8 mouse cellular contexts compared by ENCODE assay signal in genomic region chr10:20915623-20916045, GRCm38 (mm10). TPM values are rescaled to one million over a fixed set of nuclear protein-coding genes. Genes with fewer than 3 reads are reported as not detected.
DNase-seq lines count a peak whose midpoint lies in the region; TF ChIP-seq lines count a peak whose summit lies in the region.
"Had no signal": no experiment of that assay in that cellular context is flagged by ENCODE, and none has a peak within 500 bp of the region (broad histone marks: within the 10 kb centered on the region; RNA-seq: fewer than 3 reads in every experiment).

No protein-coding gene starts in this region.

- WGBS in lung, adult 2 months, result 37% methylated on average over 7 of the region's 7 CpGs

- DNase-seq in left cerebral cortex, postnatal 4 days, result peak; percentile 69
- DNase-seq in left cerebral cortex, postnatal 36 days (ENCODE audit: low spot score in 2 of 2), result no peak
- DNase-seq in MEL-GATA-1-ER (ENCODE audit: extremely low read depth, low read depth), result peak; percentile 46
- peak; percentile 32 for DNase-seq in brain, embryonic 14.5 days (ENCODE audit: low read depth)
- DNase-seq in forelimb bud, embryonic 11.5 days (ENCODE audit: low read depth, low spot score), result peak; percentile 36
- DNase-seq in lung, adult 2 months, result peak; percentile 58
- DNase-seq in skeletal muscle tissue, adult 2 months (ENCODE audit: low read depth, low spot score), result peak; percentile 14

- TF ChIP-seq CTCF in brain, embryonic 14.5 days (IDR thresholded peaks at IDR 0.05; ENCODE audit: borderline replicate concordance, extremely low read depth, insufficient read depth, insufficient read length), result peak; percentile 53; the same call in 1 of the 2 replicates
- TF ChIP-seq CTCF in lung, adult 2 months (IDR thresholded peaks at IDR 0.05; ENCODE audit: insufficient read depth, low read length), result peak; percentile 77

- H3K4me1 ChIP-seq in lung, adult 2 months (ENCODE audit: control insufficient read depth, insufficient read depth, low read length), result no peaks in the 10 kb centered on the region

- no peak for TF ChIP-seq POLR2A in brain, embryonic 14.5 days (IDR thresholded peaks at IDR 0.05; ENCODE audit: borderline replicate concordance, extremely low read depth, insufficient read depth, insufficient read length, poor library complexity, severe bottlenecking)
- no peak for TF ChIP-seq POLR2A in lung, adult 2 months (IDR thresholded peaks at IDR 0.05; ENCODE audit: borderline replicate concordance, extremely low read depth, low read depth, low read length)

- H3K4me3 ChIP-seq in lung, adult 2 months (replicated peaks; ENCODE audit: extremely low read depth, low read depth, low read length), result no peak overlapping the region
- H3K4me3 ChIP-seq: heart, embryonic 13.5 days had no signal

- intact Hi-C loops in left cerebral cortex, postnatal 4 days (cut with DNase I), result no loop called here
- intact Hi-C loops in left cerebral cortex, postnatal 36 days (cut with DNase I), result no loop called here

RNA-seq across cellular contexts. Expression of gene Ahi1, which starts 36.7 kb away (rescaled TPM):
- 100 to 1,000 TPM; 191 to 231 TPM for total RNA-seq in left cerebral cortex, postnatal 4 days (2021)
- total RNA-seq in left cerebral cortex, postnatal 36 days (2021), result 100 to 1,000 TPM; 132 to 191 TPM
- polyA plus RNA-seq in brain, embryonic 14.5 days (2012; rRNA removed), result 136 and 152 TPM in 2 replicates
- 2.6 and 3.6 TPM in 2 replicates for polyA plus RNA-seq in lung, adult 2 months (2012; rRNA removed)

Comparison
In these comparisons a context has a peak if more than half of its experiments do, and no peak if none do; other contexts are left out.
1. DNase-seq: peak in left cerebral cortex, postnatal 4 days (single experiment), MEL-GATA-1-ER (single experiment), brain, embryonic 14.5 days (single experiment), forelimb bud, embryonic 11.5 days (single experiment), lung, adult 2 months (single experiment) and skeletal muscle tissue, adult 2 months (single experiment); none in left cerebral cortex, postnatal 36 days (0 of 2).